Mouse (Mus musculus): Measurements from ENCODE around the gene Klhdc7a.
"Not testable (repeated sequence)": the region's sequence is repeated elsewhere in the genome, so short reads cannot be mapped to it uniquely, and the experiment has no call there.

The Klhdc7a gene

GRCm38 (mm10) chr4:139967922-139968321 lies at the start of gene Klhdc7a:
Gene Klhdc7a, minus strand, starts transcription at chr4:139968026.
- DNase-seq, result peak; percentile 23

- no peak for DNase-seq
Observed at GRCm38 (mm10) chr4:140015916-140016315, 48.1 kb upstream of the Klhdc7a start.

- no peak for DNase-seq
Observed at GRCm38 (mm10) chr4:140010728-140011470, 43.1 kb upstream of the Klhdc7a start.

GRCm38 (mm10) chr4:140004932-140005331 lies 37.1 kb upstream of the Klhdc7a start:
- no peak for DNase-seq

- DNase-seq, result peak; percentile 55
Observed at GRCm38 (mm10) chr4:140004170-140004569, 36.3 kb upstream of the Klhdc7a start.

GRCm38 (mm10) chr4:140002069-140002468 lies 34.2 kb upstream of the Klhdc7a start:
- DNase-seq, result no peak

- no peak for DNase-seq
Observed at GRCm38 (mm10) chr4:140000911-140001310, 33.1 kb upstream of the Klhdc7a start.

GRCm38 (mm10) chr4:139999033-139999432 lies 31.2 kb upstream of the Klhdc7a start:
- DNase-seq, result no peak

GRCm38 (mm10) chr4:139995659-139996058 lies 27.8 kb upstream of the Klhdc7a start:
- no peak for DNase-seq

- no peak for DNase-seq
Observed at GRCm38 (mm10) chr4:139993111-139993755, 25.4 kb upstream of the Klhdc7a start.

- no peak for DNase-seq
Observed at GRCm38 (mm10) chr4:139986913-139987312, 19.1 kb upstream of the Klhdc7a start.

- no peak for DNase-seq
Observed at GRCm38 (mm10) chr4:139978716-139979115, 10.9 kb upstream of the Klhdc7a start.

GRCm38 (mm10) chr4:139977308-139977781 lies 9.5 kb upstream of the Klhdc7a start:
- DNase-seq, result no peak

- DNase-seq, result no peak
Observed at GRCm38 (mm10) chr4:139974506-139974905, 6.7 kb upstream of the Klhdc7a start.

GRCm38 (mm10) chr4:139967475-139967891 lies 343 bp downstream of the Klhdc7a start:
- no peak for DNase-seq

- no peak for DNase-seq
Observed at GRCm38 (mm10) chr4:139966981-139967380, 845 bp downstream of the Klhdc7a start.

- no peak for DNase-seq
Observed at GRCm38 (mm10) chr4:139965596-139966185, 2.1 kb downstream of the Klhdc7a start.

- DNase-seq, result no peak
Observed at GRCm38 (mm10) chr4:139964406-139964805, 3.4 kb downstream of the Klhdc7a start.

- DNase-seq, result no peak
Observed at GRCm38 (mm10) chr4:139963911-139964310, 3.9 kb downstream of the Klhdc7a start.

GRCm38 (mm10) chr4:139963059-139963458 lies 4.8 kb downstream of the Klhdc7a start:
- DNase-seq, result no peak

GRCm38 (mm10) chr4:139961816-139962215 lies 6.0 kb downstream of the Klhdc7a start:
- no peak for DNase-seq

GRCm38 (mm10) chr4:139961329-139961728 lies 6.5 kb downstream of the Klhdc7a start:
- DNase-seq, result not testable (repeated sequence)

GRCm38 (mm10) chr4:139960724-139961315 lies 7.0 kb downstream of the Klhdc7a start:
- no peak for DNase-seq

All from cerebellum, adult 8-10 months (tissue).